ENCODE assay signal across 9 mouse cellular contexts in genomic region chr11:69715482-69715881, GRCm38 (mm10). TPM values are rescaled to one million over a fixed set of nuclear protein-coding genes. Genes with fewer than 3 reads are reported as not detected.
DNase-seq lines count a peak whose midpoint lies in the region; ATAC-seq and TF ChIP-seq lines count a peak whose summit lies in the region.
"Had no signal": no experiment of that assay in that cellular context is flagged by ENCODE, and none has a peak within 500 bp of the region (broad histone marks: within the 10 kb centered on the region; RNA-seq: fewer than 3 reads in every experiment).

No protein-coding gene starts in this region.

- DNase-seq in hindbrain, embryonic 11.5 days (ENCODE audit: low spot score) = peak; percentile 33
- peak; percentile 87 for DNase-seq in ES-E14 (ENCODE audit: low read depth, low spot score)
- DNase-seq in embryo, embryonic 10.5 days (ENCODE audit: low spot score) = peak; percentile 51
- DNase-seq in lung, postnatal 36 days = peak; percentile 72
- no peak for DNase-seq in yolk sac, embryonic 10.5 days (ENCODE audit: low spot score)
- DNase-seq in gastrocnemius, postnatal 25 days = no peak

- no peak overlapping the region for H3K9ac ChIP-seq in hindbrain, embryonic 11.5 days (ENCODE audit: low read depth, low read length)
- H3K9ac ChIP-seq in hindbrain, embryonic 16.5 days (ENCODE audit: low read depth, low read length) = no peak overlapping the region
- peak overlapping the region; percentile 63 for H3K9ac ChIP-seq in ES-E14 (ENCODE audit: insufficient read depth, low read depth, low read length, poor library complexity, severe bottlenecking)
- H3K9ac ChIP-seq in kidney, embryonic 15.5 days = no peak overlapping the region

- H3K9me3 ChIP-seq in hindbrain, embryonic 11.5 days (ENCODE audit: control insufficient read depth, low read length) = no peaks in the 10 kb centered on the region
- H3K9me3 ChIP-seq in hindbrain, embryonic 16.5 days (ENCODE audit: control insufficient read depth, low read length) = no peaks in the 10 kb centered on the region
- no peaks in the 10 kb centered on the region for H3K9me3 ChIP-seq in ES-E14 (ENCODE audit: control insufficient read depth, insufficient read depth, low read depth, low read length)
- no peaks in the 10 kb centered on the region for H3K9me3 ChIP-seq in kidney, embryonic 15.5 days (replicated peaks)

- H3K27ac ChIP-seq in hindbrain, embryonic 11.5 days (ENCODE audit: low read depth, low read length) = no peak overlapping the region
- H3K27ac ChIP-seq in hindbrain, embryonic 16.5 days (ENCODE audit: low read depth, low read length) = no peak overlapping the region
- peak overlapping the region; percentile 88 for H3K27ac ChIP-seq in ES-E14 (ENCODE audit: insufficient read depth, low read depth, low read length, poor library complexity, severe bottlenecking)
- H3K27ac ChIP-seq in kidney, embryonic 15.5 days = peak overlapping the region; percentile 88

- no peaks in the 10 kb centered on the region for H3K27me3 ChIP-seq in hindbrain, embryonic 11.5 days (ENCODE audit: control insufficient read depth, insufficient read depth, low read length)
- H3K27me3 ChIP-seq in hindbrain, embryonic 16.5 days (replicated peaks; ENCODE audit: control insufficient read depth, insufficient read depth, low read length) = no peaks in the 10 kb centered on the region
- no peaks in the 10 kb centered on the region for H3K27me3 ChIP-seq in kidney, embryonic 15.5 days

- H3K4me1 ChIP-seq in hindbrain, embryonic 11.5 days (replicated peaks; ENCODE audit: control insufficient read depth, insufficient read depth, low read length) = no peaks in the 10 kb centered on the region
- no peaks in the 10 kb centered on the region for H3K4me1 ChIP-seq in hindbrain, embryonic 16.5 days (ENCODE audit: control insufficient read depth, insufficient read depth, low read depth, low read length)
- peaks cover 1 to 12% of the 10 kb centered on the region in 2 experiments; a peak in 3 of 4 replicates for H3K4me1 ChIP-seq in ES-E14 (ENCODE audit: control insufficient read depth in 2 of 2, insufficient read depth in 2 of 2, low read length in 2 of 2, poor library complexity in 1 of 2)
- H3K4me1 ChIP-seq in kidney, embryonic 15.5 days = peaks cover 40% of the 10 kb centered on the region

- no peaks in the 10 kb centered on the region for H3K36me3 ChIP-seq in hindbrain, embryonic 11.5 days (ENCODE audit: control insufficient read depth, insufficient read depth, low read length)
- no peaks in the 10 kb centered on the region for H3K36me3 ChIP-seq in hindbrain, embryonic 16.5 days (ENCODE audit: control insufficient read depth, insufficient read depth, low read length)
- no peaks in the 10 kb centered on the region for H3K36me3 ChIP-seq in ES-E14 (ENCODE audit: control insufficient read depth, insufficient read depth, low read length, poor library complexity, severe bottlenecking)
- no peaks in the 10 kb centered on the region for H3K36me3 ChIP-seq in kidney, embryonic 15.5 days

- no peak overlapping the region for H3K4me3 ChIP-seq in hindbrain, embryonic 11.5 days (ENCODE audit: low read depth, low read length)
- H3K4me3 ChIP-seq in hindbrain, embryonic 16.5 days (ENCODE audit: low read length) = no peak overlapping the region
- peak overlapping the region in 1 of 2 experiments; percentile 59; a peak in 2 of 4 replicates for H3K4me3 ChIP-seq in ES-E14 (ENCODE audit: insufficient read depth in 1 of 2, low read depth in 1 of 2, low read length in 2 of 2, poor library complexity in 1 of 2, severe bottlenecking in 1 of 2)
- H3K4me3 ChIP-seq in kidney, embryonic 15.5 days (replicated peaks) = no peak overlapping the region

- no peak overlapping the region for H3K4me2 ChIP-seq in hindbrain, embryonic 11.5 days (replicated peaks; ENCODE audit: low read depth, low read length)
- no peak overlapping the region for H3K4me2 ChIP-seq in hindbrain, embryonic 16.5 days (ENCODE audit: low read length)
- H3K4me2 ChIP-seq in kidney, embryonic 15.5 days = no peak overlapping the region

- WGBS in hindbrain, embryonic 11.5 days = 55% methylated on average over 9 of the region's 9 CpGs
- 58% methylated on average over 9 of the region's 9 CpGs for WGBS in hindbrain, embryonic 16.5 days
- WGBS in kidney, embryonic 15.5 days = 62% methylated on average over 9 of the region's 9 CpGs

- in situ Hi-C loops in ES-E14 (cut with MboI; ENCODE audit: low sequenced_read_pairs in 2 of 2, unreplicated experiment in 2 of 2) = loop anchor here in 1 of 2 experiments (10.0 kb wide), 1 partner anchor 61 kb away; the partner anchor contains the start of gene Sox15

- ATAC-seq in hindbrain, embryonic 11.5 days (ENCODE audit: low FRiP score) = no peak
- no peak for ATAC-seq in hindbrain, embryonic 16.5 days
- no peak for ATAC-seq in kidney, embryonic 15.5 days (replicated peaks; ENCODE audit: low FRiP score)

TF ChIP-seq in ES-E14, 5 proteins besides CTCF, POLR2A, EP300 and RAD21:
- TF ChIP-seq ZNF384 (IDR thresholded peaks at IDR 0.05; ENCODE audit: low read depth, low read length) = peak; percentile 50; the same call in 1 of the 2 replicates
- no peak for TF ChIP-seq MAFK (IDR thresholded peaks at IDR 0.05; ENCODE audit: insufficient read depth, low read depth, low read length)
- 0 out of 2 replicates have a peak, but pooled peaks have one; percentile 61 for TF ChIP-seq HCFC1 (IDR thresholded peaks at IDR 0.05; ENCODE audit: borderline replicate concordance, insufficient read depth, low read length)
- TF ChIP-seq ZC3H11A (IDR thresholded peaks at IDR 0.05; ENCODE audit: borderline replicate concordance, low read depth, low read length) = peak; percentile 91
TF ChIP-seq in ES-E14: peak in this region for 3.

RNA-seq across cellular contexts. Expression of gene Tnfsfm13, which starts 19.6 kb away (rescaled TPM):
- 0.61 and 1.1 TPM in 2 replicates for polyA plus RNA-seq in hindbrain, embryonic 11.5 days (2014; fragmentation: Nextera tagmentation; extraction: Ambion mirVana)
- 1.6 and 2.0 TPM in 2 replicates for polyA plus RNA-seq in hindbrain, embryonic 16.5 days (2015; fragmentation: Nextera tagmentation; extraction: Ambion mirVana)
- total RNA-seq in ES-E14 (2012; rRNA removed) = 13.7 and 19.9 TPM in 2 replicates
- 4.5 and 7.0 TPM in 2 replicates for polyA plus RNA-seq in kidney, embryonic 15.5 days (2015; fragmentation: Nextera tagmentation; extraction: Ambion mirVana)
- 1 to 10 TPM in 1 of 2 experiments, under 1 TPM in 1; 0.87 to 2.1 TPM for total RNA-seq in gastrocnemius, postnatal 25 days (2021)

RNA-seq across cellular contexts. Expression of gene Tnfsf12, which starts 19.8 kb away (rescaled TPM):
- 2.2 and 4.0 TPM in 2 replicates for polyA plus RNA-seq in hindbrain, embryonic 11.5 days (2014; fragmentation: Nextera tagmentation; extraction: Ambion mirVana)
- polyA plus RNA-seq in hindbrain, embryonic 16.5 days (2015; fragmentation: Nextera tagmentation; extraction: Ambion mirVana) = 4.4 and 5.6 TPM in 2 replicates
- 8.7 and 16.1 TPM in 2 replicates for total RNA-seq in ES-E14 (2012; rRNA removed)
- polyA plus RNA-seq in kidney, embryonic 15.5 days (2015; fragmentation: Nextera tagmentation; extraction: Ambion mirVana) = 9.1 and 11.1 TPM in 2 replicates
- total RNA-seq in gastrocnemius, postnatal 25 days (2021) = 10 to 100 TPM in 1 of 2 experiments, 1 to 10 TPM in 1; 8.3 to 11.6 TPM
- total RNA-seq: common myeloid progenitor, adult 5-6 weeks had no signal

RNA-seq across cellular contexts. Expression of gene Tnfsf13, which starts 29.9 kb away (rescaled TPM):
- not detected in 2 replicates for polyA plus RNA-seq in hindbrain, embryonic 11.5 days (2014; fragmentation: Nextera tagmentation; extraction: Ambion mirVana)
- polyA plus RNA-seq in hindbrain, embryonic 16.5 days (2015; fragmentation: Nextera tagmentation; extraction: Ambion mirVana) = 0.53 and 0.77 TPM in 2 replicates
- total RNA-seq in ES-E14 (2012; rRNA removed) = 8.6 and 11.7 TPM in 2 replicates
- 0.45 and 0.53 TPM in 2 replicates for polyA plus RNA-seq in kidney, embryonic 15.5 days (2015; fragmentation: Nextera tagmentation; extraction: Ambion mirVana)
- 1 to 10 TPM in 1 of 2 experiments, under 1 TPM in 1; 0.67 to 1.5 TPM for total RNA-seq in gastrocnemius, postnatal 25 days (2021)

RNA-seq across cellular contexts. Expression of gene Senp3, which starts 33.6 kb away (rescaled TPM):
- 85.8 and 101 TPM in 2 replicates for polyA plus RNA-seq in hindbrain, embryonic 11.5 days (2014; fragmentation: Nextera tagmentation; extraction: Ambion mirVana)
- 89.8 and 104 TPM in 2 replicates for polyA plus RNA-seq in hindbrain, embryonic 16.5 days (2015; fragmentation: Nextera tagmentation; extraction: Ambion mirVana)
- 265 and 282 TPM in 2 replicates for total RNA-seq in ES-E14 (2012; rRNA removed)
- polyA plus RNA-seq in kidney, embryonic 15.5 days (2015; fragmentation: Nextera tagmentation; extraction: Ambion mirVana) = 91.6 and 95.2 TPM in 2 replicates
- 10 to 100 TPM; 19.1 to 23.5 TPM for total RNA-seq in gastrocnemius, postnatal 25 days (2021)

RNA-seq across cellular contexts. Expression of gene Polr2a, which starts 43.0 kb away (rescaled TPM):
- polyA plus RNA-seq in hindbrain, embryonic 11.5 days (2014; fragmentation: Nextera tagmentation; extraction: Ambion mirVana) = 46.5 and 50.1 TPM in 2 replicates
- 12.1 and 14.9 TPM in 2 replicates for polyA plus RNA-seq in hindbrain, embryonic 16.5 days (2015; fragmentation: Nextera tagmentation; extraction: Ambion mirVana)
- total RNA-seq in ES-E14 (2012; rRNA removed) = 71.9 and 74.2 TPM in 2 replicates
- polyA plus RNA-seq in kidney, embryonic 15.5 days (2015; fragmentation: Nextera tagmentation; extraction: Ambion mirVana) = 29.9 and 31.1 TPM in 2 replicates
- total RNA-seq in gastrocnemius, postnatal 25 days (2021) = 10 to 100 TPM; 24.7 to 27.5 TPM

Comparison
In these comparisons a context has a peak if more than half of its experiments do, and no peak if none do; other contexts are left out.
1. DNase-seq: peak in hindbrain, embryonic 11.5 days (single experiment), ES-E14 (single experiment), embryo, embryonic 10.5 days (single experiment) and lung, postnatal 36 days (single experiment); none in yolk sac, embryonic 10.5 days (single experiment) and gastrocnemius, postnatal 25 days (single experiment).
2. H3K27ac ChIP-seq: peak in ES-E14 (single experiment) and kidney, embryonic 15.5 days (single experiment); none in hindbrain, embryonic 11.5 days (single experiment) and hindbrain, embryonic 16.5 days (single experiment).